Mouse (Mus musculus): ENCODE results near the gene Ttll13. TPM values are rescaled to one million over a fixed set of nuclear protein-coding genes. Genes with fewer than 3 reads are reported as not detected.

Ttll13 gene
- polyA plus RNA-seq, 1 experiment from 2014 or later, result 1.3 TPM

DNA sequence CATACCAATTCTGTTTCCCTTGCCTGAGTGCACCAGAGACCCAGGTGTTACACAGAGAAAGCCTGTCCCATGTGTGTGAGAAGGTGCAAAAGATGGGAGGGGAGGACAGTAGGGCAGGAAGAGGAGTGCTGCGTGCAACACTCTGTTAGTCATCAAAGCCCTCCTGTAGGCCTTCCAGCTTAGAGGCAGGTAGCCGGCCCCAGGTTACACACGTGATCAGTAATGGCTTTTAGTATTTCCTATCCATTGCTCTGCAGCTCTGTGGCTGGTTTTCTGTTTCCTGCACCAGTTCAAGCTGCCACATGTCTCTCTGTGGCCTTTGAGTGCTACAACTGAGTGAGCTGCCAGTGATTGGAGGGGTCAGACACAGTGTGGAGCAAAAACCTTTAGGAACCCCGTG lies 41.8 kb upstream of the Ttll13 start:
- H3K4me3 ChIP-seq (replicated peaks), result no peak overlapping the region
- H3K27me3 ChIP-seq (replicated peaks), result no peaks in the 10 kb centered on the region
- H3K4me1 ChIP-seq (replicated peaks), result peaks cover 61% of the 10 kb centered on the region
- H3K9ac ChIP-seq, result no peak overlapping the region
- no peak overlapping the region for H3K27ac ChIP-seq
- 78% methylated on average over 4 of the region's 4 CpGs for WGBS
- no peak for ATAC-seq
- no peaks in the 10 kb centered on the region for H3K36me3 ChIP-seq
- no peaks in the 10 kb centered on the region for H3K9me3 ChIP-seq
- no peak overlapping the region for H3K4me2 ChIP-seq (replicated peaks)

- Histone ChIP-seq H3K27me3 (replicated peaks) (no peaks in the 10 kb centered on the region), H3K4me3 (replicated peaks) (no peak overlapping the region), H3K4me1 (replicated peaks) (peaks cover 59% of the 10 kb centered on the region), H3K4me2 (replicated peaks) (no peak overlapping the region), H3K9ac (no peak overlapping the region), H3K36me3 (no peaks in the 10 kb centered on the region), H3K27ac (no peak overlapping the region), H3K9me3 (no peaks in the 10 kb centered on the region)
- ATAC-seq, result no peak
- 78% methylated on average over 7 of the region's 7 CpGs for WGBS
These were observed 41.2 kb upstream of the Ttll13 start for GRCm38 (mm10) chr7:80204961-80205360.

DNA sequence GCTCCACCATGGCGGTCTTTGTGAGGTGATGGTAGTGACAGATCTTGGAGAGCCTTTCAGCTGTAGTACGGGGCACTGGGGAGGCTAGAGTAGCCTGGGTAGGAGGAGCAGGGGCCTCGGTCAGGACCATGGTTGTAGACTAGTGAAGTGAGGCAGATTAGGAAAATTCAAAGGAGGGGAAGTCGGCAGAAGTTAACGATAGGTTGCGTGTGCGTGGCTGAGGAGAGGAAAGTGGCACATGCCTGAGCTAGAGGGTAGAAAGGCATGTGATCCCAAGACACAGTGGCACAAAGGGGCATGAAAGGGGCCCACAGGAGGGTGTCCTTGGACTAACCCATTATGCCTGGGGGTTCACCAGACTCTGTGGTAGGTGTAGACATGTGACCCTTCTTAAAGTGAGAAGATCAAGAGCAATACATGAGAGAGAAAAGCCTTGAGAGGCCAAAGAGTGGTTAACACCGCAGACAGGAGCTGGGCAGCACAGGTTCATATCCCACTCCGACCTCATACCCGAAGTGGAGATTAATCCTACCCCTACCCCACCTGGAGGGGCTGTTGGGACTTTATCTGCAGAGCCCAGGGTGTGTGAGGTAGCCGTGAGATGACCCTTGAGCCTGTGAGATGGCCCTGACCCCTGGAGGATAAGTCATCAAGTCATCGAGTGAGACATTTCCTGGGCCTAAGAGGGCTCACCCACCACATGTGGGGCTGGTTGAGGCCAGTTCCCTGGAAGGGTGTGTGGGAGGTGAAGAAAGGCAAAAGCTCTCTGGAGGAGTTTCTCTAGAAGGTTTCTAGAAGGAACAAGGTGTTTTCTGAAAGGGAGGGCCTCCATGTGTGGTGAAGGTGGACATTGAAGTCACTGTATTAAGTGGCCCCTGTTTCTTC lies 40.2 kb upstream of the Ttll13 start:
- Histone ChIP-seq H3K9me3 (no peaks in the 10 kb centered on the region), H3K4me1 (replicated peaks) (peaks cover 55% of the 10 kb centered on the region), H3K4me3 (replicated peaks) (no peak overlapping the region), H3K9ac (no peak overlapping the region), H3K36me3 (no peaks in the 10 kb centered on the region), H3K4me2 (replicated peaks) (no peak overlapping the region), H3K27me3 (replicated peaks) (no peaks in the 10 kb centered on the region), H3K27ac (peak overlapping the region; percentile 79)
- ATAC-seq, result no peak
- 80% methylated on average over 12 of the region's 12 CpGs for WGBS

- Histone ChIP-seq H3K9ac (no peak overlapping the region), H3K27me3 (replicated peaks) (no peaks in the 10 kb centered on the region), H3K4me2 (replicated peaks) (peak overlapping the region; percentile 14; the same call in 1 of the 2 replicates), H3K27ac (peak overlapping the region; percentile 79), H3K9me3 (no peaks in the 10 kb centered on the region), H3K4me3 (replicated peaks) (no peak overlapping the region), H3K4me1 (replicated peaks) (peaks cover 45% of the 10 kb centered on the region), H3K36me3 (no peaks in the 10 kb centered on the region)
- peak; percentile 74 for ATAC-seq
- WGBS, result 57% methylated on average over 3 of the region's 3 CpGs
These were observed 38.9 kb upstream of the Ttll13 start for GRCm38 (mm10) chr7:80207314-80207731.

DNA sequence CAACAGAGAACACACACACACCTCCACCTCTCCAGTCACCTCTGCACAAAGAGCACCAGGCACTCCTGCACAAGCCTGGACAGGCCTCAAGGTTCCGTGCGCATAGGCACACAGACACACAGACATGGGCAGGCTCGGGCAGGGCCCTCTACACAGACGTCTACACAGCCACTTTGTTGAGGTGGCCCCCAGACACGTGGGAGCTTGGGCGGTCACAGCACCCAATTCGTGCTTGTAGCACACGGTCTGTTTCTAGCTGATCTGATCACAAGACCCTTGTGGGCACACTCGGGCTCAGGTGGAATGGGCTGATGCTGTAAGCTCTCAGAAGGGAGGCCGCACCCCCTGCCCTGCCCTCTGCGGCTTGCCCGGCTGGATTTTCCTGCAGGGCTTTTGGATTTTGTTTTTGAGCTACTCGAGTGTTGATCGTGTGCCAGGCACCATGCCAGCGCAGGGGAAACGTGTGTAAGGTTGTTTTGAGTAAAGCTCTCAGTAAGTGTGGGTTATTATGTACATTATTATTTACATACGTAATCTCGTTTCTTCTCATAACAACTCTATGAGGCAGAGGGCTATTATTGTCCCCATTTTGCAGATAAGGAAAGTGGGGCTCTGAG lies 38.0 kb upstream of the Ttll13 start:
- peak; percentile 44 for ATAC-seq
- WGBS, result 72% methylated on average over 18 of the region's 18 CpGs
- no peaks in the 10 kb centered on the region for H3K9me3 ChIP-seq
- no peaks in the 10 kb centered on the region for H3K27me3 ChIP-seq (replicated peaks)
- no peaks in the 10 kb centered on the region for H3K36me3 ChIP-seq
- peaks cover 42% of the 10 kb centered on the region for H3K4me1 ChIP-seq (replicated peaks)
- H3K27ac ChIP-seq, result peak overlapping the region; percentile 79
- H3K9ac ChIP-seq, result no peak overlapping the region
- H3K4me2 ChIP-seq (replicated peaks), result 0 out of 2 replicates have a peak overlapping the region, but pooled peaks have one; percentile 28
- H3K4me3 ChIP-seq (replicated peaks), result no peak overlapping the region

DNA sequence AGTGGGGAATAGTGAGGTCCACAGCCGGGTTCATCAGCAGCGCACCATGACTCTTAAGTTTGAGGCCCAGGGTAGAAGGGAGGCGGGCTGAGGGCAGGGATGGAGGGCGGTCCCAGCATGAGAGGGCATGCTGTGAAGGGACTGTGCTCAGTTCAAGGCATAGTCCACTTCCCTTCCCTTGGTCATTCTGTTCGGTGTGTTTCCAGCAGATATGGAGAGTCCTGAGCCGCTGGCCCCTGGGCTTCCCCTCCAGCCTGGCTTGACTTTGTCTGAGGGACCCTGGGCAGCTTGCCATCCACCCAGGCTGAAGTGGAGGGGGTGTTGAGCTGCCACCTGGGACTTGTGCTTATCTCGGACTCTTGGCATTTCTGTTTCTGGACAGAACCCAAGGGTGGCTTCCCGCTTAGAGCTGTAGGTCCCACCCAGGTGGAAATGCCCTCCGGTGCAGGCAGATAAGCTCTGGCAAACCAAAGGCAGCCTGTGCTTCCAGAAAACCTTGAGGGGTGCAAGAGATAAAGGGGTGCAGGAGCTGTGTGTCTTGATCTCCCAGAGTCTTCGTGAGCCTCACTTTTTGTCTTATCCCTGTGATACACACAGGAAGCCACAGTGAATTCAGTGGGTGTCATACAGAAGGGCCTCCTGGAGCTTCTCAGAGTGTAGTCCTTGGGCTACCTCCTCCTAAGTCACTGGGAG lies 37.3 kb upstream of the Ttll13 start:
- no peak overlapping the region for H3K9ac ChIP-seq
- H3K4me2 ChIP-seq (replicated peaks), result peak overlapping the region; percentile 28
- WGBS, result 65% methylated on average over 10 of the region's 10 CpGs
- H3K4me3 ChIP-seq (replicated peaks), result no peak overlapping the region
- no peaks in the 10 kb centered on the region for H3K36me3 ChIP-seq
- no peaks in the 10 kb centered on the region for H3K9me3 ChIP-seq
- peak overlapping the region; percentile 79 for H3K27ac ChIP-seq
- H3K27me3 ChIP-seq (replicated peaks), result no peaks in the 10 kb centered on the region
- peaks cover 42% of the 10 kb centered on the region for H3K4me1 ChIP-seq (replicated peaks)
- peak; percentile 77 for ATAC-seq

DNA sequence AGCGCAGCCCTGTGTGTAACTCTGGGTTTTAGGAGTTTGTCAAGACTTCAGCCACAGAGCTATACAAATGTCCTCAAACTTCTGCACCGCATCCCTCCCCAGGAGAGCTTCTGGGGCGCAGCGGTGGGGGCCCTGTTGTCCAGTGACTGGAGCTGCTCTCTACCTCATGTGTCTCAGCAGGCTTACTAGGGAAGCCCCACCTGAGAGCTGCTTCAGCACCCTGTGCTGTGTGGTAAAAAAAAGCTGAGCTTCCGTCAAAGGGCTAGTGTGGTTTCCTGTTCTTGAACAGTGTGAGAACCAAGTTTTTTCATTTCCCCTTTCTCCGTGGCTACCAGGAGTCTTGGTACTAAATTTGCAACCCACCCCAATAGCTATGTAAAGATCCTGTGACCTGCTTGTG lies 36.5 kb upstream of the Ttll13 start:
- Histone ChIP-seq H3K36me3 (no peaks in the 10 kb centered on the region), H3K4me2 (replicated peaks) (no peak overlapping the region), H3K4me3 (replicated peaks) (no peak overlapping the region), H3K9me3 (no peaks in the 10 kb centered on the region), H3K27ac (0 out of 2 replicates have a peak overlapping the region, but pooled peaks have one; percentile 79), H3K4me1 (replicated peaks) (peaks cover 42% of the 10 kb centered on the region), H3K27me3 (replicated peaks) (no peaks in the 10 kb centered on the region), H3K9ac (no peak overlapping the region)
- ATAC-seq, result no peak
- 76% methylated on average over 6 of the region's 6 CpGs for WGBS

DNA sequence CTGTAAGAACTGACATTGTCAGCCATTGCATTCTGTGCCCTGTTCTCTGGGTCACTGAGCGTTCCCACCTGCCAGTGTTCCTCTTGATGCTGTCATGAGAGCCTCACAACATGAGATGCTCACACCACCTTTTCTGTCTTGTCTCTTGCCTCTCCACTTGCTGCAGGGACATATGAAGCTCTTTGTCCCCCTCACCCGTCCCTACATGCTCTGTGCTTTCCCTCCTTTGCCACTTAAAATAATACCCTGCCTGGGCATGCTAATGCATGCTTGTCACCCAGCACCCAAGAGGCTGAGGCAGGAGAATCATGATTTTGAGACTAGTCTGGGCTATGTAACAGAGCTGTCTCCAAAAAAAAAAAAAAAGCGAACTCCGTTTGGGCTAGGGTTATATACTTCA lies 35.2 kb upstream of the Ttll13 start:
- H3K4me1 ChIP-seq (replicated peaks), result peaks cover 39% of the 10 kb centered on the region
- no peak overlapping the region for H3K4me3 ChIP-seq (replicated peaks)
- no peak for ATAC-seq
- 82% methylated on average over 4 of the region's 4 CpGs for WGBS
- no peak overlapping the region for H3K9ac ChIP-seq
- no peak overlapping the region for H3K27ac ChIP-seq
- no peaks in the 10 kb centered on the region for H3K27me3 ChIP-seq (replicated peaks)
- H3K9me3 ChIP-seq, result no peaks in the 10 kb centered on the region
- H3K4me2 ChIP-seq (replicated peaks), result no peak overlapping the region
- H3K36me3 ChIP-seq, result 0 out of 2 replicates have a peak, but pooled peaks cover 6% of the 10 kb centered on the region

DNA sequence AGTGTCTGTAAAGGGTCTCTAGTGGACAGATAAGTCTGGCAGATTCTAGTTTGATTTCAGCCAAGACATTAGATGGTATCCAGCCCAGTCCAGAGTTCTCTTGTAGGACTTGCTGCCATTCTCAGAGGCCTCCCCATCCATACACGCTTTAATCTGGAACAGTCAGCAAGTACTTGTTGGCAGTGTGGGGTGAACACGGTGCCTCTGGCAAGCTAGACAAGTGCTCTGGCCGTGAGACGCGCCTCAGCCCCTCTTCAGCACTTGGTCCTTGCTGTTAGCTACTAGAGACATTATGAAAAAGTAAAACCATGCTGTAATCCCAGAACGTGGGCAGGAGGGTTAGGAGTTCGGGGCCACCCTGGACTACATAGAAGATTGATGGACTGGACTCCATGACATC lies 32.6 kb upstream of the Ttll13 start:
- WGBS, result 92% methylated on average over 7 of the region's 7 CpGs
- Histone ChIP-seq H3K4me3 (replicated peaks) (no peak overlapping the region), H3K9ac (no peak overlapping the region), H3K27me3 (replicated peaks) (no peaks in the 10 kb centered on the region), H3K4me2 (replicated peaks) (no peak overlapping the region), H3K9me3 (no peaks in the 10 kb centered on the region), H3K36me3 (peaks cover 28% of the 10 kb centered on the region), H3K27ac (no peak overlapping the region), H3K4me1 (replicated peaks) (peaks cover 14% of the 10 kb centered on the region)
- ATAC-seq, result no peak

DNA sequence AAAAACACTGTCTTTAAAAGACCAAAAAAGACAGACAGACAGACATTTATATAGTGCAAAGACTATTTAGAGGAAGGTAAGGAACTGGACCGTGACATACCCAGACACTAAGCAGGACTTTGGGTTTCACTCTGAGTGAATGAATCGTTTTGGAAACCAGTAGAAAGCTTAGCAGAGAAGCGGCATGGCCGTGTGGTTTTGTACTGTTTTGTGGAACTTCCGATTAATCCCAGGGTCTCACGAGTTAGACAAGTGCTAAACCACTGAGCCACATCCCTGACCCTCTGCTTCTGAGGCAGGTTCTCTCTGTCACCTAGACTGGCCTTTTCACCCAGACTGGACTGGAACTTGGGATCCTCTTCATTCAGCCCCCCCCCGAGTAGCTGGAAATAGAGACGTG lies 31.7 kb upstream of the Ttll13 start:
- H3K9me3 ChIP-seq, result no peaks in the 10 kb centered on the region
- H3K4me1 ChIP-seq (replicated peaks), result peaks cover 5% of the 10 kb centered on the region
- no peak overlapping the region for H3K9ac ChIP-seq
- H3K27me3 ChIP-seq (replicated peaks), result no peaks in the 10 kb centered on the region
- no peak for ATAC-seq
- H3K36me3 ChIP-seq, result peaks cover 36% of the 10 kb centered on the region
- no peak overlapping the region for H3K4me3 ChIP-seq (replicated peaks)
- no peak overlapping the region for H3K4me2 ChIP-seq (replicated peaks)
- 74% methylated on average over 8 of the region's 8 CpGs for WGBS
- H3K27ac ChIP-seq, result no peak overlapping the region

- no peak overlapping the region for H3K9ac ChIP-seq
- peak; percentile 88 for ATAC-seq
- H3K4me3 ChIP-seq (replicated peaks), result no peak overlapping the region
- H3K27me3 ChIP-seq (replicated peaks), result no peaks in the 10 kb centered on the region
- H3K36me3 ChIP-seq, result peaks cover 45% of the 10 kb centered on the region
- no peak overlapping the region for H3K27ac ChIP-seq
- 0 out of 2 replicates have a peak, but pooled peaks cover 2% of the 10 kb centered on the region for H3K4me1 ChIP-seq (replicated peaks)
- H3K9me3 ChIP-seq, result no peaks in the 10 kb centered on the region
- 30% methylated on average over 4 of the region's 4 CpGs for WGBS
- H3K4me2 ChIP-seq (replicated peaks), result no peak overlapping the region
These were observed 30.8 kb upstream of the Ttll13 start for GRCm38 (mm10) chr7:80215398-80215797.

- no peak overlapping the region for H3K27ac ChIP-seq
- ATAC-seq, result no peak
- no peaks in the 10 kb centered on the region for H3K9me3 ChIP-seq
- 78% methylated on average over 8 of the region's 8 CpGs for WGBS
- H3K27me3 ChIP-seq (replicated peaks), result no peaks in the 10 kb centered on the region
- 0 out of 2 replicates have a peak, but pooled peaks cover 2% of the 10 kb centered on the region for H3K4me1 ChIP-seq (replicated peaks)
- H3K4me2 ChIP-seq (replicated peaks), result no peak overlapping the region
- H3K9ac ChIP-seq, result no peak overlapping the region
- peaks cover 51% of the 10 kb centered on the region for H3K36me3 ChIP-seq
- no peak overlapping the region for H3K4me3 ChIP-seq (replicated peaks)
These were observed 29.6 kb upstream of the Ttll13 start for GRCm38 (mm10) chr7:80216566-80216965.
